Mouse (Mus musculus) ES-E14 (cell line): ENCODE data around the gene Pcgf1.

Experiments used
- HCFC1 ChIP-seq: IDR thresholded peaks from 2 replicates; pipeline ENCODE4 v1.6.1; 2012; ENCODE audit warnings: low read length, inconsistent platforms, borderline replicate concordance; ENCODE audit not compliant: insufficient read depth
- MAFK ChIP-seq: IDR thresholded peaks from 2 replicates; pipeline ENCODE4 v1.6.1; 2014; ENCODE audit warnings: mild to moderate bottlenecking, low read depth, low read length, inconsistent platforms; ENCODE audit not compliant: insufficient read depth
- ZC3H11A ChIP-seq: IDR thresholded peaks from 2 replicates; pipeline ENCODE4 v1.6.1; 2012; ENCODE audit warnings: low read depth, mild to moderate bottlenecking, inconsistent platforms, low read length, borderline replicate concordance
- ZNF384 ChIP-seq: IDR thresholded peaks from 2 replicates; pipeline ENCODE4 v1.6.1; 2012; ENCODE audit warnings: low read depth, low read length, inconsistent platforms

DNA sequence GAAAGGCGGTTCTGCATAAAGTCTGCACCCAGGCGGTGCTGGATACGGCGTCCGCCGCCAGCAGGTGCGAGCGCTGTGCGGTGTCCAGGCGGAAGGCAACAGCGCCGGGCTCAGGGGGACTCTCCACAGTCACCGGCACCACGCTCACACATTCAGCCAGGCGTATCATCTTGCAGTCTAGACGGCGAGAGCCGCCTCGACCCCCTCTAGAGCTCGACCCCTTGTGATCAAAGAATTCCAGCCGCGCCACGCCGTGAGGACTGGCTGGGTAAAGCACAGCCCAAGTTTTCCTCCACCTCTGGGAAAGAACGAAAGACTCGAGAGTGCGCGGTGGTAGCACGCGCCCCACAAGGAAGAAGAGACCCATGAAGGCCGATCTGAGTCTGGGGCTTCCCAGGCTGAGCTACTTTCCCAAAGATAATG lies 44.9 kb upstream of the Pcgf1 start:
- no peak for TF ChIP-seq ZNF384
- TF ChIP-seq MAFK = no peak
- TF ChIP-seq HCFC1 = no peak
- no peak for TF ChIP-seq ZC3H11A
